Mouse (Mus musculus) olfactory bulb, adult 2 months (tissue): ENCODE data around the gene Elmod2.

ENCODE experiments used
- CTCF ChIP-seq: fragments of 200-500 bp; IDR thresholded peaks from 2 replicates; pipeline ENCODE4 v1.5.1; 2012; ENCODE audit warnings: low read depth, mild to moderate bottlenecking, low read length, moderate library complexity; ENCODE audit not compliant: insufficient read depth
- POLR2A ChIP-seq: fragments of 200-500 bp; IDR thresholded peaks from 2 replicates; pipeline ENCODE4 v1.6.1; 2012; ENCODE audit warnings: mild to moderate bottlenecking, low read depth, low read length, moderate library complexity; ENCODE audit not compliant: insufficient read depth

GRCm38 (mm10) chr8:83380141-83380540 is 47.9 kb upstream of the Elmod2 start:
- TF ChIP-seq CTCF (no peak), POLR2A (no peak)
